Mouse (Mus musculus): ENCODE measurements around the gene Cfap77. TPM values are rescaled to one million over a fixed set of nuclear protein-coding genes. Genes with fewer than 3 reads are reported as not detected.

Gene Cfap77
- polyA plus RNA-seq, 1 experiment = 0.16 TPM

GRCm38 (mm10) chr2:28905561-28905960 lies 149.3 kb downstream of the Cfap77 start:
- Histone ChIP-seq H3K27ac (ENCODE audit: insufficient read depth, low read depth, low read length) (no peak overlapping the region), H3K4me3 (ENCODE audit: low read depth, low read length) (no peak overlapping the region), H3K4me1 (ENCODE audit: control insufficient read depth, insufficient read depth, insufficient read length, low read length) (peaks cover 3% of the 10 kb centered on the region), H3K27me3 (ENCODE audit: control insufficient read depth, insufficient read depth, low read length) (peaks cover 25% of the 10 kb centered on the region), H3K36me3 (ENCODE audit: control insufficient read depth, insufficient read depth, low read length) (peaks cover 8% of the 10 kb centered on the region; the same call in 1 of the 2 replicates)
- no peak for TF ChIP-seq POLR2A (IDR thresholded peaks at IDR 0.05; ENCODE audit: low read depth, low read length)
- no peak for TF ChIP-seq CTCF (IDR thresholded peaks at IDR 0.05; ENCODE audit: extremely low read depth, insufficient read length, insufficient replicate concordance, low read depth, low read length)
- WGBS = 38% methylated on average over 4 of the region's 4 CpGs

GRCm38 (mm10) chr2:28904786-28905185 lies 150.1 kb downstream of the Cfap77 start:
- TF ChIP-seq POLR2A (IDR thresholded peaks at IDR 0.05; ENCODE audit: low read depth, low read length) = no peak
- no peak for TF ChIP-seq CTCF (IDR thresholded peaks at IDR 0.05; ENCODE audit: extremely low read depth, insufficient read length, insufficient replicate concordance, low read depth, low read length)
- no peak overlapping the region for H3K27ac ChIP-seq (ENCODE audit: insufficient read depth, low read depth, low read length)
- WGBS = 82% methylated on average over 9 of the region's 9 CpGs
- no peak overlapping the region for H3K4me3 ChIP-seq (ENCODE audit: low read depth, low read length)
- peaks cover 18% of the 10 kb centered on the region for H3K27me3 ChIP-seq (ENCODE audit: control insufficient read depth, insufficient read depth, low read length)
- peaks cover 3% of the 10 kb centered on the region for H3K4me1 ChIP-seq (ENCODE audit: control insufficient read depth, insufficient read depth, insufficient read length, low read length)
- peaks cover 8% of the 10 kb centered on the region for H3K36me3 ChIP-seq (ENCODE audit: control insufficient read depth, insufficient read depth, low read length)

GRCm38 (mm10) chr2:28903871-28904270 lies 151.0 kb downstream of the Cfap77 start:
- Histone ChIP-seq H3K27me3 (ENCODE audit: control insufficient read depth, insufficient read depth, low read length) (peaks cover 9% of the 10 kb centered on the region), H3K4me3 (ENCODE audit: low read depth, low read length) (no peak overlapping the region), H3K36me3 (ENCODE audit: control insufficient read depth, insufficient read depth, low read length) (peaks cover 10% of the 10 kb centered on the region), H3K4me1 (ENCODE audit: control insufficient read depth, insufficient read depth, insufficient read length, low read length) (peaks cover 3% of the 10 kb centered on the region), H3K27ac (ENCODE audit: insufficient read depth, low read depth, low read length) (no peak overlapping the region)
- 88% methylated on average over 5 of the region's 5 CpGs for WGBS
- TF ChIP-seq CTCF (IDR thresholded peaks at IDR 0.05; ENCODE audit: extremely low read depth, insufficient read length, insufficient replicate concordance, low read depth, low read length) (no peak), POLR2A (IDR thresholded peaks at IDR 0.05; ENCODE audit: low read depth, low read length) (no peak)

GRCm38 (mm10) chr2:28902291-28902690 lies 152.6 kb downstream of the Cfap77 start:
- Histone ChIP-seq H3K4me3 (ENCODE audit: low read depth, low read length) (no peak overlapping the region), H3K27me3 (ENCODE audit: control insufficient read depth, insufficient read depth, low read length) (no peaks in the 10 kb centered on the region), H3K36me3 (ENCODE audit: control insufficient read depth, insufficient read depth, low read length) (peaks cover 10% of the 10 kb centered on the region), H3K4me1 (ENCODE audit: control insufficient read depth, insufficient read depth, insufficient read length, low read length) (peaks cover 3% of the 10 kb centered on the region), H3K27ac (ENCODE audit: insufficient read depth, low read depth, low read length) (no peak overlapping the region)
- WGBS = 94% methylated on average over 8 of the region's 8 CpGs
- TF ChIP-seq CTCF (IDR thresholded peaks at IDR 0.05; ENCODE audit: extremely low read depth, insufficient read length, insufficient replicate concordance, low read depth, low read length) (no peak), POLR2A (IDR thresholded peaks at IDR 0.05; ENCODE audit: low read depth, low read length) (no peak)

GRCm38 (mm10) chr2:28897340-28897899 lies 157.4 kb downstream of the Cfap77 start:
- Histone ChIP-seq H3K27ac (ENCODE audit: insufficient read depth, low read depth, low read length) (no peak overlapping the region), H3K4me1 (ENCODE audit: control insufficient read depth, insufficient read depth, insufficient read length, low read length) (no peaks in the 10 kb centered on the region), H3K4me3 (ENCODE audit: low read depth, low read length) (no peak overlapping the region), H3K27me3 (ENCODE audit: control insufficient read depth, insufficient read depth, low read length) (no peaks in the 10 kb centered on the region), H3K36me3 (ENCODE audit: control insufficient read depth, insufficient read depth, low read length) (peaks cover 17% of the 10 kb centered on the region)
- WGBS = 55% methylated on average over 4 of the region's 4 CpGs
- no peak for TF ChIP-seq POLR2A (IDR thresholded peaks at IDR 0.05; ENCODE audit: low read depth, low read length)
- no peak for TF ChIP-seq CTCF (IDR thresholded peaks at IDR 0.05; ENCODE audit: extremely low read depth, insufficient read length, insufficient replicate concordance, low read depth, low read length)

- Histone ChIP-seq H3K27me3 (ENCODE audit: control insufficient read depth, insufficient read depth, low read length) (no peaks in the 10 kb centered on the region), H3K4me1 (ENCODE audit: control insufficient read depth, insufficient read depth, insufficient read length, low read length) (no peaks in the 10 kb centered on the region), H3K27ac (ENCODE audit: insufficient read depth, low read depth, low read length) (no peak overlapping the region), H3K4me3 (ENCODE audit: low read depth, low read length) (no peak overlapping the region), H3K36me3 (ENCODE audit: control insufficient read depth, insufficient read depth, low read length) (peaks cover 17% of the 10 kb centered on the region)
- WGBS = 63% methylated on average over 7 of the region's 7 CpGs
- no peak for TF ChIP-seq CTCF (IDR thresholded peaks at IDR 0.05; ENCODE audit: extremely low read depth, insufficient read length, insufficient replicate concordance, low read depth, low read length)
- no peak for TF ChIP-seq POLR2A (IDR thresholded peaks at IDR 0.05; ENCODE audit: low read depth, low read length)
Observed at GRCm38 (mm10) chr2:28895876-28896275, 159.0 kb downstream of the Cfap77 start.

GRCm38 (mm10) chr2:28893526-28893925 lies 161.3 kb downstream of the Cfap77 start:
- 90% methylated on average over 6 of the region's 6 CpGs for WGBS
- no peak overlapping the region for H3K4me3 ChIP-seq (ENCODE audit: low read depth, low read length)
- no peaks in the 10 kb centered on the region for H3K27me3 ChIP-seq (ENCODE audit: control insufficient read depth, insufficient read depth, low read length)
- H3K4me1 ChIP-seq (ENCODE audit: control insufficient read depth, insufficient read depth, insufficient read length, low read length) = no peaks in the 10 kb centered on the region
- no peak for TF ChIP-seq CTCF (IDR thresholded peaks at IDR 0.05; ENCODE audit: extremely low read depth, insufficient read length, insufficient replicate concordance, low read depth, low read length)
- TF ChIP-seq POLR2A (IDR thresholded peaks at IDR 0.05; ENCODE audit: low read depth, low read length) = no peak
- H3K36me3 ChIP-seq (ENCODE audit: control insufficient read depth, insufficient read depth, low read length) = peaks cover 17% of the 10 kb centered on the region
- H3K27ac ChIP-seq (ENCODE audit: insufficient read depth, low read depth, low read length) = no peak overlapping the region

All from small intestine, adult 2 months (tissue).